Mouse (Mus musculus): ENCODE measurements around the gene Pbx1.
A peak's percentile ranks its signal among the peaks of the same experiment; 100 is the strongest.
"Not testable (repeated sequence)": the region's sequence is repeated elsewhere in the genome, so short reads cannot be mapped to it uniquely, and the experiment has no call there.

The Pbx1 gene

GRCm38 (mm10) chr1:168432232-168432280 is at the start of gene Pbx1:
Gene Pbx1, minus strand, starts transcription at chr1:168432270.
- Histone ChIP-seq H3K4me3 (replicated peaks; ENCODE audit: low read length) (peak within 1 kb of the TSS; percentile 75), H3K4me1 (replicated peaks; ENCODE audit: low read depth, low read length) (peaks cover 18% of the 10 kb centered on the region)
- H3K36me3 ChIP-seq (ENCODE audit: insufficient read depth, low read length); H3K27me3 ChIP-seq (ENCODE audit: insufficient read depth, low read length); H3K9me3 ChIP-seq (ENCODE audit: low read length): not testable (repeated sequence)

GRCm38 (mm10) chr1:168479626-168480025 is 47.6 kb upstream of the Pbx1 start:
- H3K27me3 ChIP-seq (ENCODE audit: insufficient read depth, low read length), result no peaks in the 10 kb centered on the region
- no peaks in the 10 kb centered on the region for H3K4me1 ChIP-seq (replicated peaks; ENCODE audit: low read depth, low read length)
- H3K4me3 ChIP-seq (replicated peaks; ENCODE audit: low read length), result no peak overlapping the region
- H3K9me3 ChIP-seq (ENCODE audit: low read length), result no peaks in the 10 kb centered on the region
- TF ChIP-seq NANOG (IDR thresholded peaks at IDR 0.05; ENCODE audit: borderline replicate concordance, low read length) (no peak), POU5F1 (IDR thresholded peaks at IDR 0.05; ENCODE audit: borderline replicate concordance, low read length) (no peak), CTCF (conservative IDR thresholded peaks at IDR 0.05; ENCODE audit: low read length) (no peak)
- no peaks in the 10 kb centered on the region for H3K36me3 ChIP-seq (ENCODE audit: insufficient read depth, low read length)

GRCm38 (mm10) chr1:168478829-168479228 is 46.8 kb upstream of the Pbx1 start:
- Histone ChIP-seq H3K27me3 (ENCODE audit: insufficient read depth, low read length) (no peaks in the 10 kb centered on the region), H3K4me3 (replicated peaks; ENCODE audit: low read length) (no peak overlapping the region), H3K9me3 (ENCODE audit: low read length) (no peaks in the 10 kb centered on the region), H3K4me1 (replicated peaks; ENCODE audit: low read depth, low read length) (no peaks in the 10 kb centered on the region), H3K36me3 (ENCODE audit: insufficient read depth, low read length) (no peaks in the 10 kb centered on the region)
- no peak for TF ChIP-seq POU5F1 (IDR thresholded peaks at IDR 0.05; ENCODE audit: borderline replicate concordance, low read length)
- no peak for TF ChIP-seq NANOG (IDR thresholded peaks at IDR 0.05; ENCODE audit: borderline replicate concordance, low read length)
- TF ChIP-seq CTCF (conservative IDR thresholded peaks at IDR 0.05; ENCODE audit: low read length), result no peak

- Histone ChIP-seq H3K4me1 (replicated peaks; ENCODE audit: low read depth, low read length) (no peaks in the 10 kb centered on the region), H3K4me3 (replicated peaks; ENCODE audit: low read length) (no peak overlapping the region), H3K36me3 (ENCODE audit: insufficient read depth, low read length) (no peaks in the 10 kb centered on the region), H3K9me3 (ENCODE audit: low read length) (no peaks in the 10 kb centered on the region), H3K27me3 (ENCODE audit: insufficient read depth, low read length) (no peaks in the 10 kb centered on the region)
- TF ChIP-seq NANOG (IDR thresholded peaks at IDR 0.05; ENCODE audit: borderline replicate concordance, low read length) (no peak), CTCF (conservative IDR thresholded peaks at IDR 0.05; ENCODE audit: low read length) (no peak), POU5F1 (IDR thresholded peaks at IDR 0.05; ENCODE audit: borderline replicate concordance, low read length) (no peak)
Measured at GRCm38 (mm10) chr1:168476917-168477316, 44.8 kb upstream of the Pbx1 start.

GRCm38 (mm10) chr1:168476216-168476897 is 44.3 kb upstream of the Pbx1 start:
- TF ChIP-seq NANOG (IDR thresholded peaks at IDR 0.05; ENCODE audit: borderline replicate concordance, low read length), result no peak
- no peak for TF ChIP-seq POU5F1 (IDR thresholded peaks at IDR 0.05; ENCODE audit: borderline replicate concordance, low read length)
- TF ChIP-seq CTCF (conservative IDR thresholded peaks at IDR 0.05; ENCODE audit: low read length), result no peak
- H3K9me3 ChIP-seq (ENCODE audit: low read length), result no peaks in the 10 kb centered on the region

GRCm38 (mm10) chr1:168475579-168476208 is 43.6 kb upstream of the Pbx1 start:
- Histone ChIP-seq H3K27me3 (ENCODE audit: insufficient read depth, low read length) (no peaks in the 10 kb centered on the region), H3K4me1 (replicated peaks; ENCODE audit: low read depth, low read length) (no peaks in the 10 kb centered on the region), H3K36me3 (ENCODE audit: insufficient read depth, low read length) (no peaks in the 10 kb centered on the region), H3K4me3 (replicated peaks; ENCODE audit: low read length) (no peak overlapping the region), H3K9me3 (ENCODE audit: low read length) (no peaks in the 10 kb centered on the region)
- TF ChIP-seq NANOG (IDR thresholded peaks at IDR 0.05; ENCODE audit: borderline replicate concordance, low read length) (no peak), CTCF (conservative IDR thresholded peaks at IDR 0.05; ENCODE audit: low read length) (no peak), POU5F1 (IDR thresholded peaks at IDR 0.05; ENCODE audit: borderline replicate concordance, low read length) (no peak)

More at GRCm38 (mm10) chr1:168476216-168476897, 44.3 kb upstream of the Pbx1 start:
- Histone ChIP-seq H3K27me3 (ENCODE audit: insufficient read depth, low read length) (no peaks in the 10 kb centered on the region), H3K36me3 (ENCODE audit: insufficient read depth, low read length) (no peaks in the 10 kb centered on the region), H3K4me3 (replicated peaks; ENCODE audit: low read length) (no peak overlapping the region), H3K4me1 (replicated peaks; ENCODE audit: low read depth, low read length) (no peaks in the 10 kb centered on the region)

GRCm38 (mm10) chr1:168473255-168474069 is 41.4 kb upstream of the Pbx1 start:
- no peak for TF ChIP-seq NANOG (IDR thresholded peaks at IDR 0.05; ENCODE audit: borderline replicate concordance, low read length)
- TF ChIP-seq POU5F1 (IDR thresholded peaks at IDR 0.05; ENCODE audit: borderline replicate concordance, low read length), result no peak
- TF ChIP-seq CTCF (conservative IDR thresholded peaks at IDR 0.05; ENCODE audit: low read length), result no peak
- Histone ChIP-seq H3K4me1 (replicated peaks; ENCODE audit: low read depth, low read length) (no peaks in the 10 kb centered on the region), H3K9me3 (ENCODE audit: low read length) (no peaks in the 10 kb centered on the region), H3K4me3 (replicated peaks; ENCODE audit: low read length) (no peak overlapping the region), H3K36me3 (ENCODE audit: insufficient read depth, low read length) (no peaks in the 10 kb centered on the region), H3K27me3 (ENCODE audit: insufficient read depth, low read length) (no peaks in the 10 kb centered on the region)

- no peak overlapping the region for H3K4me3 ChIP-seq (replicated peaks; ENCODE audit: low read length)
- H3K36me3 ChIP-seq (ENCODE audit: insufficient read depth, low read length), result no peaks in the 10 kb centered on the region
- TF ChIP-seq NANOG (IDR thresholded peaks at IDR 0.05; ENCODE audit: borderline replicate concordance, low read length), result no peak
- TF ChIP-seq POU5F1 (IDR thresholded peaks at IDR 0.05; ENCODE audit: borderline replicate concordance, low read length), result no peak
- TF ChIP-seq CTCF (conservative IDR thresholded peaks at IDR 0.05; ENCODE audit: low read length), result no peak
- H3K27me3 ChIP-seq (ENCODE audit: insufficient read depth, low read length), result no peaks in the 10 kb centered on the region
- H3K4me1 ChIP-seq (replicated peaks; ENCODE audit: low read depth, low read length), result no peaks in the 10 kb centered on the region
- no peaks in the 10 kb centered on the region for H3K9me3 ChIP-seq (ENCODE audit: low read length)
Measured at GRCm38 (mm10) chr1:168472545-168473254, 40.6 kb upstream of the Pbx1 start.
